Mouse (Mus musculus): ENCODE measurements around the gene March4. TPM values are rescaled to one million over a fixed set of nuclear protein-coding genes. Genes with fewer than 3 reads are reported as not detected.

The March4 gene
- 0.18 TPM in 2 replicates for polyA plus RNA-seq (2012; rRNA removed; ENCODE audit: low replicate concordance)

DNA sequence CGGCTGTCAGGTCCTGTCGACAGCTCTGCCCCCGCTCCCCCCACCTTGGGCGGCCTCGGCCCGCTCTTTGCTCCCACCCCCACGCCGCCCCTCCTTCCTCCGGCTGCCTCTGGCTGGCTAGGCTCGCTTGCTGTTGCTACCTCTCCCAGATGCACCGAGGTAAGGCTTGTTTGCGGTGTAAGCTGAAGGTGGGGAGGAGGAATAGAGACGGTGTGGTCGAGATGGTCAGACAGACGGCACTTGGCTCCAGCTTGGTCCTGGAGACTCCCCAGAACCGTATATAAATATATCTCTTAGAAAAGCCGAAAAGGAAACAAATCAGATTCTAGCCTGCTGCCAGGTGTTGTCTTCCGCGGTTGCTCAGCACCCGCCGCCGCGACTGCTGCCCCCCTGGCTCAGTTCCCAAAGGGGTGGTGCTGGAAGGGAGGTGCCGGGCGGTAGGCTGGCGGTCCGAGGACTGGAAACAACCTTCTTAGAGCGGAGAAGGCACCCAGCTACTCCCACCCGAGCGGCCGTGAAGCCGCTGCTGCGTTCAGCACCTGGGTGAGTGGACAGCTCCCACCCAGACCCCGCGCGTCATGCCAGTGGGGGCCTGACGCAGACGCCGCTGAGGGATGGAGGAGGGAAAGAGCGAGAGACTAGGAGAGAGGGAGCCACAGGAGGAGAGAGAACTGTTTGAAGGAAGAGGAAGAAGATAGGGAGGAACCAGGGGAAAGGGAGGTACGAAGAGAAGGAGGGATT lies at the start of gene March4:
TSS of gene March4 (minus strand) at position 320 of the 741 bp plus-strand sequence.

GRCm38 (mm10) chr1:72582947-72583731 lies 46.4 kb upstream of the March4 start, which contains the start of gene Smarcal1:
Smarcal1 (plus strand) TSS chr1:72583251.

Other genes starting within 250 kb of the March4 start
- 0.08 and 0.26 TPM in 2 replicates for gene Xrcc5, start 229.5 kb downstream of the March4 start, polyA plus RNA-seq (2012; rRNA removed; ENCODE audit: low replicate concordance)
- gene Smarcal1, start 46.3 kb upstream of the March4 start, polyA plus RNA-seq (2012; rRNA removed; ENCODE audit: low replicate concordance), result 9.3 and 16.7 TPM in 2 replicates
- gene Ankar, start 163.6 kb upstream of the March4 start, polyA plus RNA-seq (2012; rRNA removed; ENCODE audit: low replicate concordance), result not detected in 2 replicates
- gene Rpl37a, start 174.4 kb upstream of the March4 start, polyA plus RNA-seq (2012; rRNA removed; ENCODE audit: low replicate concordance), result 169 and 198 TPM in 2 replicates

Measured in duodenum, adult 2 months (tissue).